Mouse (Mus musculus): Measurements from ENCODE around the gene Esrrb.

Gene Esrrb

GRCm38 (mm10) chr12:86501728-86502127 is 140.8 kb downstream of the Esrrb start:
- no peak for DNase-seq (ENCODE audit: low spot score)

- DNase-seq (ENCODE audit: low spot score) = no peak
Observed at GRCm38 (mm10) chr12:86503921-86504320, 143.0 kb downstream of the Esrrb start.

- DNase-seq (ENCODE audit: low spot score) = no peak
Observed at GRCm38 (mm10) chr12:86504321-86504720, 143.4 kb downstream of the Esrrb start.

GRCm38 (mm10) chr12:86507741-86508140 is 146.8 kb downstream of the Esrrb start:
- no peak for DNase-seq (ENCODE audit: low spot score)

- no peak for DNase-seq (ENCODE audit: low spot score)
Observed at GRCm38 (mm10) chr12:86508313-86508988, 147.5 kb downstream of the Esrrb start.

- no peak for DNase-seq (ENCODE audit: low spot score)
Observed at GRCm38 (mm10) chr12:86509295-86510279, 148.7 kb downstream of the Esrrb start.

GRCm38 (mm10) chr12:86512335-86512734 is 151.4 kb downstream of the Esrrb start:
- DNase-seq (ENCODE audit: low spot score) = no peak

GRCm38 (mm10) chr12:86513596-86513995 is 152.7 kb downstream of the Esrrb start:
- no peak for DNase-seq (ENCODE audit: low spot score)

GRCm38 (mm10) chr12:86516602-86517001 is 155.7 kb downstream of the Esrrb start:
- no peak for DNase-seq (ENCODE audit: low spot score)

GRCm38 (mm10) chr12:86517721-86518120 is 156.8 kb downstream of the Esrrb start:
- DNase-seq (ENCODE audit: low spot score) = no peak

- DNase-seq (ENCODE audit: low spot score) = no peak
Observed at GRCm38 (mm10) chr12:86518746-86519145, 157.8 kb downstream of the Esrrb start.

GRCm38 (mm10) chr12:86534283-86534682 is 173.4 kb downstream of the Esrrb start:
- DNase-seq (ENCODE audit: low spot score) = no peak

- no peak for DNase-seq (ENCODE audit: low spot score)
Observed at GRCm38 (mm10) chr12:86537799-86538198, 176.9 kb downstream of the Esrrb start.

GRCm38 (mm10) chr12:86538711-86539110 is 177.8 kb downstream of the Esrrb start:
- peak; percentile 23 for DNase-seq (ENCODE audit: low spot score)

- no peak for DNase-seq (ENCODE audit: low spot score)
Observed at GRCm38 (mm10) chr12:86539511-86539910, 178.6 kb downstream of the Esrrb start.

- DNase-seq (ENCODE audit: low spot score) = no peak
Observed at GRCm38 (mm10) chr12:86547808-86548207, 186.9 kb downstream of the Esrrb start.

GRCm38 (mm10) chr12:86553037-86553436 is 192.1 kb downstream of the Esrrb start:
- no peak for DNase-seq (ENCODE audit: low spot score)

- DNase-seq (ENCODE audit: low spot score) = no peak
Observed at GRCm38 (mm10) chr12:86556796-86557517, 196.0 kb downstream of the Esrrb start.

- DNase-seq (ENCODE audit: low spot score) = no peak
Observed at GRCm38 (mm10) chr12:86558889-86559288, 198.0 kb downstream of the Esrrb start.

GRCm38 (mm10) chr12:86562705-86563104 is 201.8 kb downstream of the Esrrb start:
- no peak for DNase-seq (ENCODE audit: low spot score)

- no peak for DNase-seq (ENCODE audit: low spot score)
Observed at GRCm38 (mm10) chr12:86565996-86566395, 205.1 kb downstream of the Esrrb start.

Data from lung, postnatal 25 days (tissue).